Mouse (Mus musculus) megakaryocyte-erythroid progenitor cell, adult 5-6 weeks (primary cell): ENCODE results near the gene Gpr37l1. TPM values are rescaled to one million over a fixed set of nuclear protein-coding genes. Genes with fewer than 3 reads are reported as not detected.
"Not testable (repeated sequence)": the region's sequence is repeated elsewhere in the genome, so short reads cannot be mapped to it uniquely, and the experiment has no call there.

ENCODE experiments used
- ATAC-seq: replicated peaks from 2 replicates; pipeline ENCODE4 v1.8.0; 2016; ENCODE audit warnings: mild to moderate bottlenecking, inconsistent platforms; ENCODE audit not compliant: severe bottlenecking, poor library complexity, low FRiP score, low TSS enrichment
- total RNA-seq, 2 experiments: library from RNA; stranded (forward) in 1 of 2; stranded (reverse) in 1 of 2; fragments of 200-1000, 215-1000 nt in 1 of 2; fragments of >200 nt in 1 of 2; fragmentation: Nextera tagmentation in 1 of 2; gene quantifications; 2 replicates each; pipeline ENCODE4 v1.2.3; 2014 to 2017

Gene Gpr37l1
- total RNA-seq, 2 experiments from 2014 or later, result not detected

DNA sequence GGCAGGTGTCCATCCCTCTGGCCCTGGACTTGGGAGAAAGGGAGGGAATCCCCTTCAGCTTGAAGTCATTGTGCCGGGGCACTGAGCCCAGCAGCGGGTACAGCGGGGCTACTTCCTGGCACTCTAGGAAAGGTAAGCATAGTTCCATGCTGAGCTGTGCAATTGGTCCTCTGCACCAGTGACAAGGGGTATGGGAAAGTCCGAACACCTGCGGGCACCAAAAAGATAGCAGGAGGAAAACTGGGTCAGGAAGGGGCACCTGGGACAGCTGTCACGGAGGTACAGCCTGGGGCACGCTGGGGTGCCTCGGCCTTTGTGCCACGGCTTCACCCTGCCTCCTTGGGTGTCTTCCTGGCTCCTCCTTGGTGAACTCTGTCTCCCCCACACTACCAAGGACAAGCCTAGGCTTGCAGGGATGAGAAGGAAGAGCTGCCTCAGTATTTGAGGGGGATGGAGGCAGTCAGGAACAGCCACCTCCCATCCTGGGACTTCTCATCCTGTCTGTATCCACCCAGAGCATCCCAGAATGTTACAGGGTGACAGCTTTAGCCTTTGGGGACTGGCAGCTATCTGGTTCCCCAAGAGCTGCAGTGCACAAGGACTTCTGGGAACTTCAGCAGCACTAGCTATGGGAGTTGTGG, 37.8 kb downstream of the Gpr37l1 start:
- no peak for ATAC-seq

GRCm38 (mm10) chr1:135128986-135129385, 38.5 kb downstream of the Gpr37l1 start:
- ATAC-seq, result no peak

DNA sequence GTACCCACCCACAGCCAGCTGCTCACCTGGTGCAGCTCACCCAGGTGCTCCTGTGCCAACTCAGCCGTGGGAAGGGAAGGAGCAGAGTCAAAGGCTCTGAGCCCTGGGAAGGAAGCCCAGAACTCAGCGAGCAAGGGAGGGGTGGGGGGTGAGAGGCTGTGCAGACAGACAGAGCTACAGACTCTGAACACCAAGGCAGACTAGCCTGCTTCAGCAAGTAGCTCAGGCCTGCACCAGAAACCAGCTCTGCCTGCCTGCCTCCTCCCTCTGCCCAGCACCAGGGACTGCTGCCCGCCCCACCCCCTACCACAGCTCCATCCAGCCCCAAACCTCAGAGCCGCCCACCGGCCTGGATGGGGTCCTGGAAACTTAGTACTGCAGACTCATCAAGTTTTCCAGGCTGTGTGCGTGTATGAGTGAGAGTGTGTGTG, 39.5 kb downstream of the Gpr37l1 start:
- no peak for ATAC-seq

- no peak for ATAC-seq
Measured at GRCm38 (mm10) chr1:135126443-135127027, 40.9 kb downstream of the Gpr37l1 start.

GRCm38 (mm10) chr1:135125990-135126389, 41.5 kb downstream of the Gpr37l1 start:
- ATAC-seq, result no peak

- peak; percentile 72 for ATAC-seq
Measured at GRCm38 (mm10) chr1:135124573-135125363, 42.7 kb downstream of the Gpr37l1 start.

- ATAC-seq, result peak; percentile 86
Measured at GRCm38 (mm10) chr1:135112661-135113060, 54.8 kb downstream of the Gpr37l1 start.

- not testable (repeated sequence) for ATAC-seq
Measured at GRCm38 (mm10) chr1:135111271-135111670, 56.2 kb downstream of the Gpr37l1 start.

Other genes starting within 250 kb of the Gpr37l1 start
- gene Ppp1r12b, start 211.7 kb downstream of the Gpr37l1 start, total RNA-seq (2014; fragmentation: Nextera tagmentation), result 10.3 and 15.6 TPM in 2 replicates
- gene Ppp1r12b, start 211.7 kb downstream of the Gpr37l1 start, total RNA-seq (2017), result 6.6 and 6.7 TPM in 2 replicates
- 47.9 and 82.8 TPM in 2 replicates for gene Ube2t, start 205.1 kb downstream of the Gpr37l1 start, total RNA-seq (2014; fragmentation: Nextera tagmentation)
- gene Ube2t, start 205.1 kb downstream of the Gpr37l1 start, total RNA-seq (2017), result 23.4 and 29.7 TPM in 2 replicates
- not detected in 2 replicates for gene Lgr6, start 62.4 kb downstream of the Gpr37l1 start, total RNA-seq (2014; fragmentation: Nextera tagmentation)
- not detected in 2 replicates for gene Lgr6, start 62.4 kb downstream of the Gpr37l1 start, total RNA-seq (2017)
- gene Ptpn7, start 35.0 kb downstream of the Gpr37l1 start, total RNA-seq (2014; fragmentation: Nextera tagmentation), result 108 and 110 TPM in 2 replicates
- 68.5 and 93.7 TPM in 2 replicates for gene Ptpn7, start 35.0 kb downstream of the Gpr37l1 start, total RNA-seq (2017)
- 23.8 and 38.4 TPM in 2 replicates for gene Arl8a, start 20.9 kb downstream of the Gpr37l1 start, total RNA-seq (2014; fragmentation: Nextera tagmentation)
- 7.9 and 14.8 TPM in 2 replicates for gene Arl8a, start 20.9 kb downstream of the Gpr37l1 start, total RNA-seq (2017)
- not detected in 2 replicates for gene Elf3, start 90.9 kb upstream of the Gpr37l1 start, total RNA-seq (2014; fragmentation: Nextera tagmentation)
- gene Elf3, start 90.9 kb upstream of the Gpr37l1 start, total RNA-seq (2017), result not detected in 2 replicates
- gene Rnpep, start 116.4 kb upstream of the Gpr37l1 start, total RNA-seq (2014; fragmentation: Nextera tagmentation), result 29.7 and 53.8 TPM in 2 replicates
- gene Rnpep, start 116.4 kb upstream of the Gpr37l1 start, total RNA-seq (2017), result 19.1 and 22.6 TPM in 2 replicates
- 98.7 and 119 TPM in 2 replicates for gene Timm17a, start 146.1 kb upstream of the Gpr37l1 start, total RNA-seq (2014; fragmentation: Nextera tagmentation)
- 34.5 and 46.8 TPM in 2 replicates for gene Timm17a, start 146.1 kb upstream of the Gpr37l1 start, total RNA-seq (2017)
- not detected in 2 replicates for gene Lmod1, start 157.1 kb upstream of the Gpr37l1 start, total RNA-seq (2014; fragmentation: Nextera tagmentation)
- gene Lmod1, start 157.1 kb upstream of the Gpr37l1 start, total RNA-seq (2017), result not detected in 2 replicates
- not detected in 2 replicates for gene Shisa4, start 207.6 kb upstream of the Gpr37l1 start, total RNA-seq (2014; fragmentation: Nextera tagmentation)
- not detected in 2 replicates for gene Shisa4, start 207.6 kb upstream of the Gpr37l1 start, total RNA-seq (2017)